Mouse (Mus musculus): ENCODE results near the gene Ticam1.
"Not testable (repeated sequence)": the region's sequence is repeated elsewhere in the genome, so short reads cannot be mapped to it uniquely, and the experiment has no call there.

Ticam1 gene

DNA sequence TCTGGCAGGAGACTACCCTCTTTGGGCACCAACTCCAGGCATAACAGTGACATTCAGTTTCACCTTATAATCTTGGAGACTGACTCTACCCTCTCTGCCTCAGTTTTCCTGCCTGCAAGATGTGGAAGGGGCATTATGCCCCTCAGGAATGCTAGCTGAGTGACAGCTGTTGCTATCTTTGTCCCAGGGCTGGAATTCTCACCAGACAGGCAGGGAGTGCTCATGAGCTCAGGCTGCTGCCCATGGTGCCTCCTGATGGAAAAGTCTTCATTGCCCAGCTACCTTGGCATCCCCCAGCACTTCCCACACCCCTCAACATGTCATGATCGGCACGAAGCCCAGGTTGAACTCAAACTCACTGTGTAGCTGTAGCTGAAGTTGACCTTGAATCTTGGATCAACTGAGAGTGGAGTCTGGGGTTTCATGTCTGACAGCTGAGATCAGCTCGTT, 13.9 kb downstream of the Ticam1 start:
- DNase-seq, result no peak

DNA sequence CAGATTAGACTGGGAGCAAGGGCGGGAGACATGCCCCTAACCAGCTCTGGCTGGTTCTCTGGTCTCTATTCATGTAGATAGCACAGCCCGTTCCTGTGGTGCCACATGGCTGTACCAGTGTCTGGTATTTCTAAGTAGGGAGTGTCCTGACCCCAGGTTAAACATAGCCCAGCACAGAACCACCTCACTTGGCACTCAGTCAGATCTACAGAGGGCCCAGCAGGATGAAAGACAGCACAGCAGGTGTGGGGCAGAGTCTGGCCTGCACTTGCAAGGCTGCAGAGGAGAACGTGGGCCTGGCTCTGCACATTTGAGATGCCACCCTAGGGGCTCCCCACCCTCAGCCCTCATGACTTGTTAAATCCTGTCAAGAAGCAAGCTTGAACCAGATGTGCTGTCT, 15.4 kb downstream of the Ticam1 start:
- no peak for DNase-seq

DNA sequence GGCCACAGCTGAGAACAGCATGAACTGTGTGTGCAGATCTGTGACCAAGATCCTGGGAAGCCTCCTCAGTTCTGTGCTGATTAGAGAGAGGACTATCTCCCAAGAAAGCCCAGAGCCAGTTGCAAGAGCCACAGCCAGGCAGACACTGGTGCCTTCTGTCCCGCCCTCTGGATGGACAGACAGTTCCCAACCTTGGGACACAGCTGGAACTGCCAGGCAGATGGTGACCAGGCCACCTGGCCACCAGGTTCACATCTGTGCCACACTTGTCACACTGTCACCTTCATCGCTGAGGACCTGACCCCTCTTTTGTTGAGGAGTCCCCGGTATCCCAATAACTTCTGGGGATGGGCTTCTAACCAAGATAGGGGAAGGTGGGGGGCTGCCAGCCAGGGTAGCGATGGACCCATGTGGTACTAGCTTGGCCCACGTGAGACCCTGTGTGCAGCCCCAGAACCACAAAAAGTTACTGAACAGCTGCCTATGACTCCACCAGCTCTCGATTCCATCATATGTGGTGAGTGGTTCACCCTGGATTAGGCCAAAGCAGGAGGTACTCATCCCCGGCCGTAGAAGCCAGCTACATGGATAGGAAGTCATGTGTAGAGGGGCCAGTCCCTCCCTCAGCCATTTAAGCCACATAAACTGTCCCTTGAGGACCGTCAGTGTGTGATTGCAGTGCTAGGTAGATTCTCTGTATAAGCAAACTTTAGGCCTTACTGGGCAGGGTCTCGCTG, 17.1 kb downstream of the Ticam1 start:
- no peak for DNase-seq

DNA sequence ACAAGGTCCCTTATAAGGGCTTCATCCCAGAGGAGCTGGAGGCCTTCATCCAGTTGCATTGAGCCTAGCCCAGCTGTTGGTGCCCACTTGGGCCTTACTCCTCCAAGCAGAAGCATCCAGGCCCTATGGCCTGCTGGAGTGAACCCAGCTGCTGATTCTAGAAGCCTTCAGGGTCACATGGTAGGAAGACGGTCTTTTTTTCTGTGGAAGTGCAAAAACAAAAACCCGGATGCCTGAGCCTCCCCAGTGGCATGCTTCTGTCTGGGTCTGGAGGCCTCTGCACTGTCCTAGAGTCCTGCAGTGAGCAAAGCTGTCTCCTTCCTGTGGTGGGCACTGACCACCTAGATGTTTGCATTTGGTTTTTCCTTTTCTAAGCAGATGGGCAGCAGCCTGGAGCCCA, 17.8 kb downstream of the Ticam1 start:
- DNase-seq, result not testable (repeated sequence)

DNA sequence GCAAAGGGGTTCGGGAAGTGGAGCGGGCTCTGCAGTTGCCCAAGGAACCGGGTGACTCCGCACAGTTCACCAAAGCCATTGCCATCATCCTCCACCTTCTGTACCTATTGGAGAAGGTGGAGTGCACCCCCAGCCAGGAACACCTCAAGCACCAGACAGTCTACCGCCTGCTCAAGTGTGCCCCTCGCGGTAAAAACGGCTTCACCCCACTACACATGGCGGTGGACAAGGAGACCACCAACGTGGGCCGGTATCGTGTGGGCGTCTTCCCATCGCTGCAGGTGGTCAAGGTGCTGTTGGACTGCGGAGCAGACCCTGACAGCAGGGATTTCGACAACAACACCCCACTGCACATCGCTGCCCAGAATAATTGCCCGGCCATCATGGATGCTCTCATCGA, 18.3 kb downstream of the Ticam1 start:
- not testable (repeated sequence) for DNase-seq

DNA sequence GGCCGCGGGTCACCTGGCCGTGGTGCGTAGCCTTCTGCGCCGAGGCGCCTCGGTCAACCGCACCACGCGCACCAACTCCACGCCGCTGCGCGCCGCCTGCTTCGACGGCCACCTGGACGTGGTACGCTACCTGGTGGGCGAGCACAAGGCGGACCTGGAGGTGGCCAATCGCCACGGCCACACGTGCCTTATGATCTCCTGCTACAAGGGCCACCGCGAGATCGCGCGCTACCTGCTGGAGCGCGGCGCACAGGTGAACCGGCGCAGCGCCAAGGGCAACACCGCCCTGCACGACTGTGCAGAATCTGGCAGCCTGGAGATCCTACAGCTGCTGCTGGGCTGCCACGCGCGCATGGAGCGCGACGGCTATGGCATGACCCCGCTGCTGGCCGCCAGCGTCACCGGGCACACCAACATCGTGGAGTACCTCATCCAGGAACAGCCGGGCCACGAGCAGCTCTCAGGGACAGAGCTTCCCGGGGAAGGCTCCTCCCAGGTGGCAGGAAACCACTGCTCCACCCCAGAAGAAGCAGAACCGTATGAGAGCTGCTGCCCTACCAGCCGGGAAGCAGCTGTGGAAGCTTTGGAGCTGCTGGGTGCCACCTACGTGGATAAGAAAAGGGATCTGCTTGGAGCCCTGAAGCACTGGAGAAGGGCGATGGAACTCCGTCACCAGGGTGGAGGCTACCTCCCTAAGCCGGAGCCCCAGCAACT, 19.2 kb downstream of the Ticam1 start:
- peak in 1 of 2 experiments; percentile 28 for DNase-seq

DNA sequence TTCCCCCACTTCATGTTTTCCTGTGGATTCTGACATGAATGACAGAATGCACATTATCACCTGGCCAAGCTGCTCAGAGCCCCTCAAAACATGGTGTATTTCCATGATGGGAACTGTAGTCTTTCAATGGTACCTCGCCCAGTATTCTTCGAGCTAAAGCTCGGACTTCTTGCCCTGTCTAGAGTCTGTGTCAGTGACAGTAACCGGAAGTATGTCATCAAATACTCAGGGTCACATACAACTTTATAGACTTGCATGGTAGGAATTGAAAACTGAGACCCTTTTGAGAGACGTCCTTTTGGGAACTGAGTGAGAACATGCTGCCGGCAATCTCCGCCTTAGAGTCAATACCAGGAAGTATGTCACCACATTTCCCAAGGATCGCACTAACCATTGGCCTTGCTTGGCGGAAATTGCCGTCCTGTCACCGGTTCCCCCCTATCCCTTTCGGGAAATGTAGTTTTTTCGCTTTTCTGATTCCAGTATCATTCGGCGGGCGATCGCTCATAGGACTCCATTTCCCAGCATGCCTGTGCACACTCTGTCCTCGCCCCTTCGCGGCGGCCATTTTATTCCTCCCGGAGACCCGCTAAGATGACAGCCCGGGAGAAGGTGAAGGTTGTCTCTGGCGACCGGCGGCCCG, 20.2 kb downstream of the Ticam1 start, which contains the start of gene Fem1a:
Gene Fem1a, plus strand, starts transcription at position 572 of the 643 bp plus-strand sequence.
- peak; percentile 88 to 91 for DNase-seq

DNA sequence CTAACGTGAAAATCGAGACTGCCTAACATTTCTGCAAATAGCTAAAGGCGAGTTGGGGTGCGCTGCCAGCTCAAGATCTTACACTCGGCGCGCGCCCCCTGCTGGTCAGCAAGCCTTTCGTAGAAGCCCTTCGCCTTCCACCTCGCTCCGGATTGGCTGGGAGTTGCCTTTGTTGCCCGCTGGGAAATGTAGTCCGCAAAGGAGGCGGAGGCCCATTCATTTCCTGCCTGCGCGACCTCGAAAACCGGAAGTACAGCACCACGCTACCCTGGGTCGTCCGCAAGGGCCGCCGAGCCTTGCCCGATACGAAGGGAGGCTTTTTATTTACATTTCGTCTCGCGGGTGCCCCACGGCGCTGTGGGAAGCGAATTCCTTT, 20.7 kb downstream of the Ticam1 start:
- peak; percentile 98 for DNase-seq

DNA sequence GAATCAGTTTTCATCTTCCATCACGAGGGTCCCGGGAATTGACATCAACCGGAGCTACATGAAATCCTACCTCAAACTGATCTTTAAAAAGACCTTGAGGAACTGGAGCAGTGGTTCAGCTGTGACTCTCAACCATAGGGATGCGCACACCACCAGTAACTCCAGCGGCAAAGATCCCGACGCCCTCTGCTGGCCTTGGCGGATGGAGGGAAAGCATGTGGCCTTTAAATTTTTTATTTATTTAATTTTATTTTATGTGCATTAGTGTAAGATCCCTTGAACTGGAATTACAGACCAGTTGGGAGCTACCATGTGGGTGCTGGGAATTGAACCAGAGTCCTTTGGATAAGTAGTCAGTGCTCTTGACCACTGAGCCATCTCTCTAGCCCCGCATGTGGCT, 21.2 kb downstream of the Ticam1 start:
- peak; percentile 13 to 18 for DNase-seq

DNA sequence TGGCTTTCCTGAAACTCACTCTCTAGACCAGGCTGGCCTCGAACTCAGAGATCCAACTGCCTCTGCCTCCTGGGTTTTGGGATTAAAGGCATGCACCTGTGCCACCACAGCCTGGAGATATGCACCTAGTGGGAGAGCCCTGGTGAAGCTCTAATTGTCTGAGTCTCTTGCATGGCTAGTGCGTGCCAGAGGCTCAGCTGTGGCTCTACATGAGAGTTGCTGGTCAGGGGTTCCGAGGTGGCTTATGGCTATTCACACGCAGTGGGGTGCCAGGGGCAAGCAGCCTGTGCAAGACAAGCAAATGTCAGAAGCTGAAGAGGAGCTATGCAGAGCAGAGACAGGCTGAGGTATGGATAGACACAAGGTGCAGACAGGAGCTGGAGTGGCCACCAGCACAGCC, 21.9 kb downstream of the Ticam1 start:
- no peak for DNase-seq

DNA sequence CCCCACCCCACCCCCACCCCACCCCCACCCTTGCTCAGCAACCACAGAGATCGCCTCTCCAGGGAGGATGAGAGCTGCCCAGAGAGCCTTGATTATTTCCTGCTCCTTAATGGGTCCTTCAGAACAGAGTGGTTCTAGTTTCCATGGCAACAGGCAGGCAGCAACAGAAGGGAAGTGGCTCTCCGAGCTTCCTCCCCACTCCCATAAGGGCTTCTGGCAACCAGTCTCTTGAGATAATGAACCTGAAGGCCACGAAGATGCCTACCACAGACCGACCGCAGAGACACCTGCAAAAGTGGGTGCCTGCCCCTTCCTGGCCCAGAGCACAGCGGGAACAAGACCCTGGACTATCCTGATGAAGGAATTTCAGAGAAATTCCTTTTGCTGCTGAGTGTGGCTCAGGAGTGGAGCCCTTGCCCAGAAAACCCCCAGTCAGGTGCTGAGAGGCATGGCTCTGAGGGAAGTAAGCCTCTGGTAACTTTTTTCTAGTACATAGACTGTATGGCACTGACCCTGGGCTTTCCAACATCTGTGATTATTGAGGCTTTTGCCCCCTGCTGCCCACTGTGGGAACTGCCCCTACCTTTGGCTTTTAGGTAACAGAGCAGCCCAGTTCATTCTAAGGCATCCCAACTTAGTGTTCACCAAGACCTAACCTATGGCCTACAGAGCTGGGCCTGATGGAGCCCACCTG, 25.3 kb downstream of the Ticam1 start:
- peak; percentile 86 to 90 for DNase-seq

DNA sequence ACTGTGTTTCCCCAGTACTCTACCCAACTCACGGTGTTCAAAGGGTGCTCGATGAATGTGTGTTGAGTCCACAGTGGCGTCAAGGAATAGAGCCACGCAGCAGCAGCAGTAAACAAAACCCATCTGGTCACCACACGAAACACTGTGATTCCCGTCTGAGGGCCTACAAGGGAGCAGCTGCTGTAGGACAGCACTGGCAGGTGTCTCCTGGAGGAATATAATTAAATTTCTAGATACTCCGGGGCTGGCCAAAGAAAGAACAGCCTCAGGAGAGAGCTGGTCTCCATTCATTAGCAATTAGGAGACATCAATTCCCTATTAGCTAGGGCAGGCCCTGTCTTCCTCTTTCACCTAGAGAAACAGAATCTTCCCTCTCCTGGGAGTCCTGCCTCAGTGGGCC, 31.0 kb downstream of the Ticam1 start:
- DNase-seq, result no peak

DNA sequence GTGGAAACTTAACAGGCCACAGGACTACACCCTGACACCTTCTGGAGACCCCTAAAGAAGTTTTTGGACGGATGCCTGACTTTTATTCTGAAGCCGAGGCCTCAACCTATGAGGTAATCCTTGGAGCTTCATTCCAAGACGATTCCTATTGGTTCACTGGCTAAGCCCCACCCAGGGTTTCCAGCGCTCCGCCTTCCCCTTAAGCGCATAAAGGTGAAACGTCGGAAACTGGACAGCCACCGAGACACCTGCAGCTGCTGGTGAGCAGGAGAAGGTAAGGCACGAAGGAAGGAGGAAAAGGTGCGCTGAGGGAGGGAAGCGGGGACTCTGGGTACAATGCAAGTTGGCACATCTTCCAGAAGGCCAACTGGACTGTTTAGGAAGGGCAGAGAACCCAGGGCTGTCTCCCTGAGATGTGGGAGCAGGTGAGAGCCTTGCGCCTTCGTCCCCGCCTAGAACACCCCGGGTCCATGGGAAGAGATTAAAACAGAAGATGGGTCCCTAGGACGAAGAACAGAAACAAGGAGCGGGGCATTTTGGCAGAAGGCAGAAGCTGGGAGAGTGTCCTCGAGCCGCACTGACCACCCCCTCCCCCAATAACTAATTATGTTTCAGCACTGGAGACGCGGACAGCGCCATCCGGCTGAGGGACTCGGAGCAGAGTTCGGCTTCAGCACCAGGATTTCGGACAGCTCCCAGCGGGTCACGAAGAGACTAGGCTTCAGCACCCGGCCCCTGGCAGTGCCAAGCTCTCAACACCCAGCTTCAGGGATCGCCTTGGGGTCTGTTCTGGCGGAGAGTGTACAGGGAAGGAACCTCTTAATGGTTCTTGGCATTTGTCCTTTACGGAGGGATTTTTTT, 34.8 kb downstream of the Ticam1 start:
- peak; percentile 83 to 84 for DNase-seq

DNA sequence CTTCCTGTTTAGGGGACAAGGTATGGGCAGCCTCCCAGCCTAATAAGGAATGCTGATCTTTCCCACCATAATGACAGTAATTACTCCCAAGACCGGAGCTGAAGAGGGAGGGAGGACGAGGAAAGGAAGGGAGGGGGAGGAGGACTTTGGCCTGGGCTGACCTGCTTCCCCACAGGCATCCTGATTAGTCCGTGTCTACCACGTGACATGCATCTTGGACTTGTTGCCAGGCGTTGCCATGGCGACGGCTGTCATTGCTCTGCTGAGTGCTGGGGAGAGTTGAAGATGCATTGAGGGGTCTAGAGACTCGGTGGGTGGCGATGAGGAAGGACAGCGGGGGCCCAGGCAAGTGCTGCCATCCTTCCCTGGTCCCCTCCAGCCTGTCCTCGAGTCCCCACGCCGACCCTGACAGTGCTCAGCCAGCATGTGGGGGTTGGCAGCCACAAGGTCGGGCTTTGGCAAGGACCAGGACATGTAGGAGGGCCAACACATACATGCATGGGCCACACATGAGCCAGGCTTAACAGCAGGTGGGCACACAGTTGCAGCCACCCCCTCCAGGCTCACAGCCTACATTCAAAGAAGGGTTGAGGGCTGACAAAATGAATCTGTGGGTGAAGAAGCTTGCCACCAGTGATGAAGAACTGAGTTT, 42.6 kb downstream of the Ticam1 start:
- DNase-seq, result no peak

DNA sequence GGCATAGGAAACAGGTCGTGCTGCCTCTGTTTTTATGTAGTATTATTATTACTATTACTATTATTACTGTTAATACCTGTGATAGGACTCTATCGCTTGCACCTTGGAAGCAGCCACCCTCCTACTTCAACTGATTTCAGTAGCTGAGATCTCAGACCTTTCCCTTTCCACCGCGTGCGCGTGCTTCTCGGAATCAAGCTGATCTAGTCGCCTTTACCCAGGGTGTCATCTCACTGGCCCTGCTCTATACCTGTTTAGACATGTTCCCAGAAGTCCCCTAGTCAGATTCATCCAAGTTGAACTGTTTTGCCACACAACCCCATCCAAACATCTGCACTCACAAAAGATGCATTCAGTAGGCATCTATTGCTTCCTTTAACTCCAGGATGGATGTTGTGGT, 43.2 kb downstream of the Ticam1 start:
- DNase-seq, result no peak

DNA sequence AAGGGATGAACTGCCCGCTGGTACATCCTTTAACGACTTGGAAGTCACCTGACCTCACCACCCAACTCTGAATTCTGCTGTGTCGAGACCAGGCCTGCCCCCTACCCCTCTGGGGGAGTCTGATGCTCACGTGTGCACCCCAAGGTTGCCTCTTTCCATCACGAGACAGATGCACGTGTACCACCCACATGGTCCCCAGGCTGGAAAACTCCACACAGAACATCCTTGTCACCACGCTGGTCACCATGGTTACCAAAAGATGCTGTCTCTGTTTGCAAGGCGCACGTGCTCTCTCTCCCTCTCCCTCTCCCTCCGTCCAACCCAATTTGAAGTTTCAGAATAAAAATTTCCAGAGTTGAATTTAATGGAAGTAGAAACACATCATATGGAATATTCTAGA, 46.6 kb downstream of the Ticam1 start:
- no peak for DNase-seq

DNA sequence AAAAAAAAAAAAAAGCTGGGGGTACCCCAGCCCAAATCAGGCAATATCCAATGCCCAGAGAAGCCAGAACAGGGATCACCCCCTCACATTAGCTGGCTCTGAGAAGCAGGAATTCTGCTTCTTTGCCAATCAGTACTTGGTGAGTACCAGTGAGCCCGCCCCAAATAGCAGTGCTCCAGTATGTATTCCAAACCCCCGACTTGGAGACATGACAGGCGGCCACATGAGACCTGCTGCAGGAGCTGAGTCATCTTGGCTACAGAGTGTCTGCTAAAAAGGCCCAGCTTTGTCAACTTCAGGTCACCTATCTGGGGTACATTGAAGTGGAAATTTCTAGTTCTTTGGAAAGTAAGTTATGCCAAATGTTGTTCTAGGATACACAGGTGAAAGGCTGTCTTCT, 50.0 kb downstream of the Ticam1 start:
- no peak for DNase-seq

DNA sequence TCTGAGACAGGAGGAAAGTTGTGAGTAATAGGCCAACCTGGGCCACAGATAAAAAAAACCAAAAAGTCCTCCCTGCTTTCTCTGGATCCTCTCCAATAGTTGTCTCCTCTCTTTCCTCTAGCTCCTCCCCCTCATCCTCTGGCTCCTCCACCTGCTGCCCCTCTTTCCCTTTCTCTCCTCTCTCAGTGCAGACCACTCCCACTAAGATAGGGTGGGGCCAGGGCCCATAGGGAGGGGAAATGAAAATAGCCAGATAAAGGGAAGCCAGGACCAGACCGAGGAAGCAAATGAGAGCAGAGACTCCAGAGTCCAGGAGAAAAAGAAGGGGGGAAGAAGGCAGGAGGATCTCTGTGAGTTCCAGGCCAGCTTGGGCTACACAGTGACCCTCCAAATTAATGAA, 51.7 kb downstream of the Ticam1 start:
- DNase-seq, result no peak

DNA sequence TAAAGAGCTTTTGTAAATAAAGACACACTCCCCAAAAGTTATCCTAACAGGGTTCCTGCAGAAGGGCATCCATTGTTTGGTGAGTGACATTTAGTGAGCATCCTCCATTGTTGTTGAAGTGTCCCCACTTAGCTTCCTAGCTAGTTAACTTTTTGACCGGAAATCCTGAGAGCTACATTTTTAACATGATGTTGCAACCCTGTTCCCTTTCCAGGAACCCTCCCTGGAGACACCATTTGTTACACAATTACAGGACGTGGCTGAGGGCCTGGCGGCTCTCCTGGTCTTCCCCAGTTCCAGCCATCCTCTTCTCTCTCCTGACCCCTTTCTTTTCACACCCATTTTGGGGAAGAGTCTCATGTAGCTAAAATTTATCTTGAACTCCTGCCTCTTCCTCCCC, 56.8 kb downstream of the Ticam1 start:
- no peak for DNase-seq
